Mouse (Mus musculus) urinary bladder, postnatal 4 days (tissue): ENCODE results near the gene Tpbgl.

Experiments used
- DNase-seq, 2 experiments: peaks; one replicate each; pipeline ENCODE4 v3.0.0; 2021 to 2022; ENCODE audit warnings: low spot score in 2 of 2

Tpbgl gene

GRCm38 (mm10) chr7:99642078-99642477 lies 15.2 kb upstream of the Tpbgl start:
- DNase-seq: no peak

- no peak for DNase-seq
These were observed 14.3 kb upstream of the Tpbgl start for GRCm38 (mm10) chr7:99641245-99641644.

- DNase-seq: no peak
These were observed 7.2 kb upstream of the Tpbgl start for GRCm38 (mm10) chr7:99633966-99634665.

GRCm38 (mm10) chr7:99632286-99632685 lies 5.4 kb upstream of the Tpbgl start:
- no peak for DNase-seq

DNA sequence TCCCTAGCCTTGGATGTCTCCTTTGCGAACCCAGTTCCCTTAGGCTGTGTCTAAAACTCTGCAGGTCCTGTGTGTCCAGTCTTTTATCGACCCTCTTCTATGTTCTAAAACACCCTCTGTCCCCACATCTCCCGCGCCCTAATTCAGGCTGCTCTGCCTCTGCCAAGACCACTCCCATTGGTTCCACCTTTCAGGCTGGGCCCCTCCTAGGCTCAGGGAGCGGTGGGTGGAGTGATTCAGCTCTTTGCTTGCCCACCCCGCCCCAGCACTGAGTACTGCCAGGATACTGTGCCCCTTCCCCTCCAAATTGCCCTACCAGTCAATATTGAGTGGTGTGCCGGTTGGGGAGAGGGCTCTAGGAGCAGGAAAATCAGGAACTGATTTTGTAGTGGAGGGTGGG lies 463 bp upstream of the Tpbgl start:
- no peak for DNase-seq

DNA sequence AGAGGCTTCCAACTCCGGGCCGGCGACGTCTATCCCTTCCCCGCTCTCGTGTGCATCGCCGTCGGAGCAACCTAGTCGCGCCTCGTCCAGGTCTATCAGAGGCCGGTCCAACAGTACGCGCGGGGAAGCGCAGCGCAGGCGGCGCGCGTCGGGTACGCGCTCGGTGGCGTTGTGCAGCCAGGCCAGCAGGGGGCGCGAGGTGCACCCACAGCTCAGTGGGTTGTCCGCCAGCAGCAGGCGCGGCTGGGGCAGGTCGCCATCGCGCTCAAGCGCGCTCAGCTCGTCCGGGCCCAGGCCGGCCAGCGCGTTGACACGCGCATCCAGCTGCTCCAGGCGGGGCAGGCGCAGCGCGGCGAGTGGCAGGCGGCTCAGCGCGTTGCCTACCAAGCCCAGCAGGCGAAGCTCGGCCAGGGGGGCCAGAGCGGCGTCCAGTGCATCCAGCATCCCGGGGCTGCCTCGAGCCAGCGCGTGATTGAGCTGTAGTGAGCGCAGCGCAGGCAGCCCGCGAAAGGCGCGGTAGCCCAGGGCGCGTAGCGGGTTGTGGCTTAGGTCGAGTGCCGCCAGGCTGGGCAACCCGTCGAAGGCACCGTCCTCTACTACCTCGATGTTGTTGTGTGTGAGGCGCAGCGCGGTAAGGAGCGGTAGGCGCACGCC lies 1.1 kb downstream of the Tpbgl start:
- peak; percentile 86 to 89 for DNase-seq

- no peak for DNase-seq
These were observed 8.0 kb downstream of the Tpbgl start for GRCm38 (mm10) chr7:99618860-99619259.

DNA sequence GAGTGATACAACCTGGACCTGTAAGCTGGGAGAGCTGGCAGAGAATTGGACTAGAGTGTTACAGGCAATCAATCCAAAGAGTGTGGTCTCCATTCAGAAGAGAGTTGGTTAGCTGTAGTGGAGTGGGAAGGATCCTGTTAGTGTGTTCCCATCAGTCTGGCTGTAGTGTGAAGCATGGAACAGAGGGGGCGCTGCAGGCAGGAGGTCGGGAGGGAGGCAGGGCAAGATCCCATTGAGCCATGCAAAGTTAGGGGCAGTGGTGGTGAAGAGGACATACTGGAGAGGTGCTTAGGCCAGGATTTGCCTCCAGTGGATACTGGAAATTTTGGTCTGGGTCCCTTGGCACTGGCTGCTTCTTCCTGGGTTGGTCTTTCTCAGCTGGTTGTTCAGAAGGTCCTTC lies 8.6 kb downstream of the Tpbgl start:
- no peak for DNase-seq

DNA sequence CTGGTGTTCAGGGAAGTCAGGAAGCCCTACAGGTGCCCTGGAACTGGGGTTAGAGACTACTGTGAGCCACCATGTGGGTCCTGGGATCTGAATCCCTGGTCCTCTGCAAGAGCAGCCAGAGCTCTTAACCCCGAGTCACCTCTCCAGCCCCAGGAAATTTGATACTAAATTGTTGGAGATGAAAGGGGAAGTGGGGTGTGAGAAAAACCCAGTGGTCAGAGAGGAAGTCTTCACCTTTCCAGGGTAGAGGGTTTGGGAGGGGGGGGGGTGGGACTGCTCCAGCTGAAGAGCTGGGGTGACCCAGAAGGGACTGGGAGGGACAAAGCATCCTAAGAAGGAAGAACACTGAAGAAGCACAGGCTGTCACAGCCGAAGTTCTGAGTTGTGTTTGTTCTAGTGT lies 19.3 kb downstream of the Tpbgl start:
- DNase-seq: no peak

DNA sequence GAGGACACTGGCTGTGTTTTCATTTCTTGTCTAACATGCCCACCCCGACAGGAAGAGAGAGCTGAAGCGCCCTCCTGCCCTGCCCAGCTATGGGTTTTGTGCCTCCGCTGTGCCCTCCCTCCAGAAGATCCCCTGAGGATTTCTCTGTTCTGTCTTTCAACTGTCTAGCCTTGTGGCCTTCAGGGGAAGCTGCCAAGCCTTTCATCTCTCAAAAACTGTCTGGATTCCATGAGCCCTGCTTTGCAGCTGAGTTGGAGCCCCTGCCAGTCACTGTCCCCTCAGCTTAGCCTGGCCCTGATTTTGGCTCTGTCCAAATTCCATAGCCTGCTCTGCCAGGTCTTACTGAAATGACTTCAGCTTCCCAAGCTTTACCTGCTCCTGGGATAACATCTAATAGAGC lies 20.1 kb downstream of the Tpbgl start:
- DNase-seq: no peak

DNA sequence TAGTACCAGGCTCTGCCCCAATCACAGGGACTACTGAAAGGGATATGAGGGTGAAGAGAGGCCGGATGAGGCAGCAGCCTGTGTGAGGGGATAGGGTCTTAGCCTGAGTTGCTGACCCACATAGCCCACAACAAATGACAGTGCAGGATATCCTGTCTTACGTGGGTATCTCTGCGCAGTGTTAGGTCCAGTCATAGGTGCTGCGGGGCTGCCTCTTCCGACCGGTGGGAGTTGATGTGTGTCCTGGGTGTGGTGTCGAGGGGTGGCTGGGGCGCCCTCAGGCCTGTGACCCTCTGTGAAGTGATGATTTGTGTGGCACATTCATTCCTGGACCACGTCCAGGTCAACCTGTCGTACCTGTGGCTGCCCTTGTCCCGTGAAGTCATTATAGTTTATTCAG lies 20.6 kb downstream of the Tpbgl start:
- no peak for DNase-seq

DNA sequence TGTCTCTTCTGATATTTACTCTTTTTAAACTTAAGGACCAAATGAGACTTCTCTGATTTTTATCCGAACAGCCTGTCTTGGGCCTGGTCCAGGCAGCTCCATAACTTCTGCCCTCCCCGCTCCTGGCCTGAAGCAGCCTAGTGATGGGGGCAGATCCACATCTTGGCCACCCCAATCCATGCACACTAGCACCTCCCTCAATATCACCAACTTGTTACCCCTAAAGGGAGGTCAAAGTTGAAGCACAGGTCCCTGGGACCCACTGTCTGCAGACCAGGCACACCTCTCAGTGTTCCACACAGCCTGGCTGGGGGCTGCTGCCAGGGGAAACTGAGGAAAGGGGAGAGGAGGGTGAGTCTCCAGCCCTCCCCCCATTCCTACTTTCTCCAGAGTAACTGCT lies 21.8 kb downstream of the Tpbgl start:
- DNase-seq: no peak

- no peak for DNase-seq
These were observed 22.8 kb downstream of the Tpbgl start for GRCm38 (mm10) chr7:99603875-99604662.

- DNase-seq: no peak
These were observed 28.2 kb downstream of the Tpbgl start for GRCm38 (mm10) chr7:99598722-99599121.

DNA sequence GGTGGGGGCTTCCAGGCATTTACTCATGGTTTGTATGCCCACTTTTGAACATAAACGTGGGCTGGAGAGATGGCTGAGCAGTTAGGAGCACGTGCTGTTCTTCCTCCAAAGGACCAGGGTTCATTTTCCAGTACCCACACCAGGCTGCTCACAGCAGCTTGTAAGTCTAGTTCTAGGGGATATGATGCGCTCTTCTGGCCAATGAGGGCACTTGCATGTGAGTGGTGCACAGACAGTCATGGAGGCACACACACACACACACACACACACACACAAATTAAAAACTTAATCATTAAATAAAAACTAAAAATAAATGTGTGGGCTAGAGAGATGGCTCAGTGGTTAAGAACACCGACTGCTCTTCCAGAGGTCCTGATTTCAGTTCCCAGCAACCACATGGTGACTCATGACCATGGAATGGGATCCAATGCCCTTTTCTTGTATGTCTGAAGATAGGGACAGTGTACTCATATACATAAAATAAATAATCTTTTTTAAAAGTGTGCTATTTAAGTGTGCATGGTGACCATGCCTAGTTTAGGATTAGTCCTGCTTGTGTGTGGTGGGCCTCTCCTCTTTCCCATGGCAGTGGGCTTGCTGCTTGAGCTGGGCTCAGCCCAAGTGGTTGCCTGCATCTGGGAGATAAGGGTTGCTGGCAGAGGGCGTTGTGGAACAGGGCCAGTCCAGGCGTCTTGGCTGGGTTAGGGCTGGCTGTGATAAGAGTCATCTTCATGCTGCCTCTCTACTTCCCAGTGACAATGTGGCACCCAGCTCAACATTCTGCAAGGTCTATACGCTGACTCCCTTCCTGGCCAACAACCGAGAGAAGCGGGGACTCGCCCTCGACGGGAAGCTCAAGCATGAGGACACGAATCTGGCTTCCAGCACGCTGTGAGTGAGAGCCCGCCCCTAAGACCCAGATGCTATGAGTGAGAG lies 32.8 kb downstream of the Tpbgl start:
- DNase-seq: no peak

DNA sequence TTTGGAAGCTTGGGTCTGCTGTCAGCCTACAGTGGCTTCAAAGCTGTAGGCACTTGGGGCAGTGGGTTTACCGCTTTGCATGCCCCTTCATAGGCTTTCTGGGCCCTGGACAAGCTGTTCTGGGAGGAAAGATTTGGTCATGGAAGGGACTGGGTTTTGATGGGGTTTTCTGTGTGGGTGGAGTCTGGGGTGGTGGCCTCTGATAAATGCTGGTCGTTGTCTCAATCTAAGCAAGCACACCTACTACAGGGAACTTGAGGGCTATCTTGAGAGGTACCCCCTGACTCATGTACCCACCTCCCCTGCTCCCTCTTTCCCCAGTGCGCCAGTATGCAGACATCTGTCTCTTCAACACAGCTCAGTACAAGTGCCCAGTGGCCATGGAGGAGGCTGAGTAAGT lies 34.2 kb downstream of the Tpbgl start:
- DNase-seq: no peak

- DNase-seq: no peak
These were observed 36.3 kb downstream of the Tpbgl start for GRCm38 (mm10) chr7:99590646-99591045.

DNA sequence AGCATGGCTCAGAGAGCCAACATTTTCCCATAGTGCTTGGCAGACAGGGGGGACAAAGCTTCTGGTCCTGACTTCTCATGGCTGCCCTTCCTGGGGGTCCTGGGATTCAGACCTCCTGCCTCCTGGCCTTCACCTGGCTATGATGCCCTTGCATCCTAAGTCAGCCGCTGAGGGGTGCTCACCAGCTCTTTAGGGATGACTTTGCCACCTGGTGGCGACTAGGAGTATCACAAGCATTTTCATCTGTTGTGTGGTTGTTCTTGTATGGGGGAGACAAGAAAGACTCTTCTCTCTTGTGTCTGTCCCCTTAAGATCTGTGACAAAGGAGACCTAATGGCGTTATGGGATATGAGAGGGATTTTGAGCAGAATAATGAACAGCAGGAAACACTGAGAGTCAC lies 36.8 kb downstream of the Tpbgl start:
- peak in 1 of 2 experiments; percentile 78 for DNase-seq

DNA sequence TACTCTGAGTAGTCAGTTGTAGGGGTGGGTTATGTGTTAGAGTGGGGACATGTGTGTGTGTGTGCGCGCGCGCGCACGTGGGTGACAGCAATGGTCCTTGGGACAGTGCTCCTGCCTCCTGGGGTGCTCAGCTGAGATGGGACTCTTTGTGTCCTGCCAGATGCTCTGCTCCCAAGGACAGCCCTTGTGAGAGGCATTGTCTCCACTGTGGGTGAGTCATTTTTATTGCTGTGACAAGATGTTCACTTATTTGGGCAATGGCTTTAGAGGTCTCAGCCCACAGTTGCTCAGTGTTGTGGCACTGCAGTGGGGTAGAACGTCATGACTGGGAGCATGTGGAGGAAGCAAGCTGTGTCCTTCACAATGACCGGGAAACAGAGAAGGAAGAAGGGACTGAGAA lies 40.9 kb downstream of the Tpbgl start:
- DNase-seq: no peak

DNA sequence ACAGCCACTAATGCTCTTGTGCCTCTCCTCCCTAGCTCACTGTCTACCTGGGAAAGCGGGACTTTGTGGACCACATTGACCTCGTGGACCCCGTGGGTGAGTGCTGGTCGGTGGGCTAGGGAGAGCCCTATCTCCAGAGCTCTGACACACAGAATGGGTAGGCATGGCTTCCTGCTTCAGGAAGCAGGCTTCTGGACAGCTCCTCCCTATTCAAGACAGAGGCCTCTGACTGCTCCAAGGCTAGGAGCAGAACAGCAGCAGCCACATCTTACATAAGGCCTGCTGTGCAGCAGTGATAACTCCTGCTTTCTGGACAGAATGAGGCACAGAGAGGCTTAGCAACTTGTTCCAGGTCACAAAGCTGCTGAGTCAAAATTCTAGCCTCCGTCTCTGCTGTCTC lies 43.3 kb downstream of the Tpbgl start:
- no peak for DNase-seq

GRCm38 (mm10) chr7:99582867-99583266 lies 44.0 kb downstream of the Tpbgl start:
- DNase-seq: no peak

- no peak for DNase-seq
These were observed 44.6 kb downstream of the Tpbgl start for GRCm38 (mm10) chr7:99582306-99582705.
